Mouse (Mus musculus) ovary, adult 2 months (tissue): Measurements from ENCODE around the gene Cnpy4. TPM values are rescaled to one million over a fixed set of nuclear protein-coding genes. Genes with fewer than 3 reads are reported as not detected.

ENCODE experiments used
- polyA plus RNA-seq: library from polyadenylated mRNA; depleted of rRNA; stranded (reverse); fragments of >200 nt; gene quantifications from 2 replicates; pipeline ENCODE4 v1.2.3, GENCODE M21; 2012; rRNA removed

Cnpy4 gene
- polyA plus RNA-seq = 3.6 and 5.5 TPM in 2 replicates

DNA sequence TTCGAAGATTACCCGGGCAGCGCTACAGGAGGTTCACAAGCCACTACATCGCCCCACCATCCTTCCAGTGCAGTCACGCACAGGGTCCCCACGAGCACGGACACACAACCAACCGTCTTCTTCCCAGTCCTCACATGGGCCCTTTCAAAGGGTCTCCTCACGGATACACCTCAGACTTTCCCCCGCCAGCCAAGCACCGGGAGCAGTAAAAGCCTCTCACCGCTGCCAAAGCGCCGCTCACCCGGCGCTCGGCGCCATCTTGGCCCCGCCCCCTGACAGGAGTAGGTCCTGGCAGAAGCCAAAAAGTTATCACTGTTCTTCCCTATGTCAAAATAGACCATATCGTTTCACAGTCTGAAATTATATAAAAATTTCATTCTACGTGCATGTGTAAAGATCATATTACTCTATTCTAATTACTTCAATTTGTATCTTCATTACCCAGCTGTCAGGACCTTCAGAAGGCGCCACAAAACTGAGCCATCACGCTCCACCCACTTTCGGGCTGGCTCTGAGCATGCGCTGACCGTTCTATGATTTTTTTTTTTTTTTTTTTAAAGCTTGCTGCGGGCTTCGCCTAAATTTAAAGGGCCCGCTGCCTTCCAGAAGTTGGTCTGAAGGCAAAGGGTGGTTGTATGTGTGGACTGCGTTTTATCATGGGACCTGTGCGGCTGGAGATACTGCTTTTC is at the start of gene Cnpy4, which contains the start of gene Taf6:
Gene Cnpy4 (plus strand): TSS at position 536 of the 689 bp plus-strand sequence.
Gene Taf6 (minus strand): TSS at position 502 of the 689 bp plus-strand sequence.

DNA sequence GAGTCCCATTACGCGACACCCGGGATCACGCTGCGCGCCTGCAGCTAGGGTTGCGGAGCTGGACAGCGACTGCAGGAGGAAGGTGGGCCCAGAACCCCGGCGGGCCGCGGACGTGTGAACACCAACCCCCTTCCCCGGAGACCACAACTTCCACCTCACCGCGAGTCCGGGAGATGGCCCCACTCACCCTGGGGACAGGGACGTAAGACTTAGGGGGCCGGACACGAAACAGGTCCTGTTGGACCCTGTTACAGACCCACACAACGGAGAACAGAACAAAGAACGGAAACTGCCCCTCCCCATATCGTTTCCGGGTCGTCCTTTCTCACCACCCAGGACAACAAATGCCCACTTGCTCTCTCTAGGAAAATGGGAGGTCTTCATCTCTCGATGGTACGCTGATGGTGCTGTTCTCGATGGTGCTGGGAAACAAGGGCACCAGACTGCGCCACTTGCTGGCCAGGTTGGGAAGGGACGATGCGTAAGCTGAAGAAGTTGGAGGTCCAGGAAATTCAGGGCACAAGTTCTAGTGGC is 31.8 kb upstream of the Cnpy4 start, which contains the start of gene Zfp113:
Gene Zfp113 (minus strand): TSS at position 302 of the 534 bp plus-strand sequence.

DNA sequence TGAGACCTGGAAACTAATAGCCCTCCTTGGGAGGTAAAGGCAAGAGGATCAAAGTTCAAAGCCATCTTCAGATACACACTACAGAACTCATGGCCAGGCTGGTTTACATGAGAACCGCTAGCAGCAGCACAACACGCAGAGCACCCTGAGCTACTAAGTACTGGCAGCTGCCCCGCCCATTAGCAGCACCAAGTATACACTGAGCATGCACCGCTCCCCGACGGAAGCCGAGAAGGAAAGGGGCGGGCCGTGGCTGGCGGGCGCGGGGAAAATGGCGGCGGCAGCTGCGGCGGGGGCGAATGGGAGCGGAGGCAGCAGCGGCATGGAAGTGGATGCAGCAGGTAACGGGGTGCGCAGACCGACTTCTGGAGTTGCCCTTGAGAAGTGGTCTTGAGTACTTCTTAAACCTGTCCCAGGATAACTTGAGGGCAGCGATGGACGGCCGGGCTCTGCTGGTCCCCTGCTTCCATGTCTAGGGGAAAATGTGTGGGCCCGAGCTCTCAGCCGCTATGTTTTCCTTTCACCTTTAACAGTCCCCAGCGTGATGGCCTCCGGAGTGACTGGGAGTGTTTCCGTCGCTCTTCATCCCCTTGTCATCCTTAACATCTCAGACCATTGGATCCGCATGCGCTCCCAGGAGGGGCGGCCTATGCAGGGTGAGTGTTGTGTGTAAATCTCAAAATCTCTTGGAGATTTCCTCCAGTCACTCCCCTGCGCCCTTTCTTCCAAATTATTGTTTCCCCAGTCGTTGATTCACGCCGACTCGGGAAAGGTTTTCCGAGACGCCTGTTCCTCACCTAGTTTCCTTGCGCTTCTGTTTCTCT is 26.2 kb upstream of the Cnpy4 start, which contains the start of gene Cops6:
Gene Cops6 (plus strand): TSS at position 230 of the 824 bp plus-strand sequence.

DNA sequence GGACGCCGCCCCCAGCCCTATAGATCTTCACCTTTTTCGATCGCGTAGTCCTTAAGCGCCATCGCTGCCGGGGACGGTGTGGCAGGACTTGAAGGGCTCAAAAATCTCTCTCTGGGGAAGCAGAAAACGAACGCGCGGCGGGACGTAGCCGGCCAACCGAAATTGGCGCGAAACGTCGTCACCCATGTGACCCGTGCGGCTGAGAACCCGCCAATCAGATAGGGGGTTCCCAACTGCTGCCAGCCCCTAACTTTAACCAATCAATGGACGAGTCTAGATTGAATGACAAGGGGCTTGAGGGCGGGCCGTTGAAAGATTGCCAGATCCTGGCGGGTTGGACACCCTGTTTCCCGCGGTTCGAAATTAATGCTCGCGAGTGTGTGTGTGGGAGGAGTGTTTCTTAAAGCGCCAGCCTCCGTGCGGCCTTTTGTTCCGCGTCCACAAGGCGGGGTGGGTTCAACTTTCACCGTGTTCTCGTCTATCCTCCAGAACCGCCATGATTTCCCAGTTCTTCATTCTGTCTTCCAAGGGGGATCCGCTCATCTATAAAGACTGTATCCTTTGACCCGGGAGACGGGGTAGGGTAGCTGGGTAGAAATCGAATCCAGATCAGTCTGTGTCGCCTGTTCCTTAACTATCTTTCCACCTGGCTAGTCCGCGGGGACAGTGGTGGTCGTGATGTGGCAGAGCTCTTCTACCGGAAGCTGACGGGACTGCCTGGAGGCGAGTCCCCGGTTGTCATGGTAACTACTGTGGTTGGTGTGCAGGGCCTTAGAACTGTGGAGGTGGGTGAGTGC is 15.4 kb upstream of the Cnpy4 start, which contains the start of the genes Ap4m1 and Mcm7:
Gene Ap4m1 (plus strand): TSS at position 308 of the 797 bp plus-strand sequence.
Gene Mcm7 (minus strand): TSS at position 728 of the 797 bp plus-strand sequence.

DNA sequence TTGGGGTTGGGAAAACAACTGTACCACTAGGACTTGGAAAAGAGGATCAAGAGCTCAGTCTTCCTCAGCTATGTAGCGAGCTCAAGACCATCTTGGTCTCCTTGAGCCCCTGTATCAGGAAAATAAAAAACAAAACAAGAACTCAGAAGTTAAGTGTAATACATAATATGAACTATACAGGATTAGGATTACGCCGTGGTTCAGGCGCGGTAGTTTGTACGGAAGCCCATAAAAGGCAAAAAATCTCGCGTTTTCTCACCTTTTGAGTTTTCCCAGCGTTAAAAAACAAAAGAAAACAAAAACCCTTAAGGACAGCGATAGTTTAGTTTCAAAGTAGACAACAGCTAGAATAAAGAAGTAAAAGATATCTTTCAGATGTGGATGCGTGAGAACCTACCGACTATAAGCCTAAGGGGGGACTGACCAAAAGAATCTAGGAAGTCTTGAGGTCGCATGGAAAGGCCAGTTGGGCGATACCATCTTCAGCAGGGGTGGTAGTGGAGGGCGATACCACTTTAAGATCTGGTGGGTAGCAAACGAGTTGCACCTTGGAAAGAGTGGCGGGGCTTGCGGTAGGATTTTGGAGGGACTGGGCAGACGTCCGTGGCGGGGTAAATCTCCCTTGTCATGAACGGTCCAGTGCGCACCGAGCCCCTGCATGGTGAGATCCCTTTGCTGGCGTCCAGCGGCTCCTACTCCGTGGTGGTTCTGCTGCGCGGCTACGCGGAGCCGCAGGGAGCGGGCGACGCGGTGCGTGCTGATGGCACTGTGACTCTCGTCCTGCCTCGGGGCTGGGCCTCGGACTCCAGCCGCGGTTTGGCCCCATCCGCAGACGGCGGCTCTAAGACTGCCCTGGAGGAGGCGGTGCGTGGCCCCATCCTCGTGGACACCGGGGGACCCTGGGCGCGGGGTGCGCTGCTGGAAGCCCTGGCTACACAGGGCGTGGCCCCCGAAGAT is 6.8 kb downstream of the Cnpy4 start, which contains the start of gene Mblac1:
Gene Mblac1 (plus strand): TSS at position 544 of the 957 bp plus-strand sequence.

DNA sequence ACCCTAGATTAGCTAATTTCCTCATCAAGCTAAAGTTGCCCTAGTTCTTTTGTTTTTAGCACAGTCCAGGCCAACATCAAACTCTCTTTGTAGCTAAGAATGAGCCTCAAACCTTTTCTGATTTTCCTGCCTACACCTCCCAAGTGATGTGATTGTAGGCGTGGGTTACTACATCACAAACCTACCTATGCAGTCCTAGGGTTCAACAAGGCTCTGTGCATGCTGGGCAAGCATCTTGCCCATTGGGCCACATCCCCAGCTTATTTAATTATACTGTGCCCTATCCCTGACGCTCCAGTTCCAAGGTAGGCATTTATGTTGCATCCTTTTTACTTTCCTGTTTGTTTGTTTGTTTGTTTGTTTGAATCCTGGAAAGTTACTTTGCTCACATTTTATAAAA is 38.4 kb downstream of the Cnpy4 start, which contains the start of gene Nxpe5:
Gene Nxpe5 (plus strand): TSS at position 199 of the 400 bp plus-strand sequence.

Other genes with a start within 250 kb of the Cnpy4 start
- 0.33 and 0.73 TPM in 2 replicates for gene Gjc3, start 224.4 kb upstream of the Cnpy4 start, polyA plus RNA-seq
- 0.31 and 0.41 TPM in 2 replicates for gene Azgp1, start 206.0 kb upstream of the Cnpy4 start, polyA plus RNA-seq
- not detected in 2 replicates for gene Smok3a, start 166.2 kb upstream of the Cnpy4 start, polyA plus RNA-seq
- not detected in 2 replicates for gene Smok3b, start 166.1 kb upstream of the Cnpy4 start, polyA plus RNA-seq
- not detected in 2 replicates for gene Smok3c, start 134.3 kb upstream of the Cnpy4 start, polyA plus RNA-seq
- 3.8 and 6.3 TPM in 2 replicates for gene Zkscan1, start 102.4 kb upstream of the Cnpy4 start, polyA plus RNA-seq
- gene Zscan21, start 70.6 kb upstream of the Cnpy4 start, polyA plus RNA-seq = 11.9 and 13.3 TPM in 2 replicates
- 2.9 and 3.4 TPM in 2 replicates for gene Zfp113, start 31.7 kb upstream of the Cnpy4 start, polyA plus RNA-seq
- 71.0 and 103 TPM in 2 replicates for gene Cops6, start 26.4 kb upstream of the Cnpy4 start, polyA plus RNA-seq
- 43.5 and 46.7 TPM in 2 replicates for gene Ap4m1, start 15.5 kb upstream of the Cnpy4 start, polyA plus RNA-seq
- gene Mcm7, start 15.1 kb upstream of the Cnpy4 start, polyA plus RNA-seq = 47.9 and 68.6 TPM in 2 replicates
- gene Taf6, start within 50 bp of the Cnpy4 start, polyA plus RNA-seq = 74.1 and 120 TPM in 2 replicates
- gene Mblac1, start 6.8 kb downstream of the Cnpy4 start, polyA plus RNA-seq = 13.3 and 13.7 TPM in 2 replicates
- 1.2 and 1.5 TPM in 2 replicates for gene Nxpe5, start 38.4 kb downstream of the Cnpy4 start, polyA plus RNA-seq
- gene Lamtor4, start 68.0 kb downstream of the Cnpy4 start, polyA plus RNA-seq = 194 and 210 TPM in 2 replicates
- 74.3 and 81.7 TPM in 2 replicates for gene BC037034, start 76.5 kb downstream of the Cnpy4 start, polyA plus RNA-seq
- 1.1 and 1.8 TPM in 2 replicates for gene Gal3st4, start 85.4 kb downstream of the Cnpy4 start, polyA plus RNA-seq
- not detected in 2 replicates for gene Gm43720, start 92.5 kb downstream of the Cnpy4 start, polyA plus RNA-seq
- 14.6 and 20.1 TPM in 2 replicates for gene Gpc2, start 92.5 kb downstream of the Cnpy4 start, polyA plus RNA-seq
- 1.4 and 2.9 TPM in 2 replicates for gene Stag3, start 92.8 kb downstream of the Cnpy4 start, polyA plus RNA-seq
- 0.19 and 0.22 TPM in 2 replicates for gene Pvrig, start 154.5 kb downstream of the Cnpy4 start, polyA plus RNA-seq